Mouse (Mus musculus): Measurements from ENCODE around the gene Fbxo44.
"Not testable (repeated sequence)": the region's sequence is repeated elsewhere in the genome, so short reads cannot be mapped to it uniquely, and the experiment has no call there.

Gene Fbxo44

DNA sequence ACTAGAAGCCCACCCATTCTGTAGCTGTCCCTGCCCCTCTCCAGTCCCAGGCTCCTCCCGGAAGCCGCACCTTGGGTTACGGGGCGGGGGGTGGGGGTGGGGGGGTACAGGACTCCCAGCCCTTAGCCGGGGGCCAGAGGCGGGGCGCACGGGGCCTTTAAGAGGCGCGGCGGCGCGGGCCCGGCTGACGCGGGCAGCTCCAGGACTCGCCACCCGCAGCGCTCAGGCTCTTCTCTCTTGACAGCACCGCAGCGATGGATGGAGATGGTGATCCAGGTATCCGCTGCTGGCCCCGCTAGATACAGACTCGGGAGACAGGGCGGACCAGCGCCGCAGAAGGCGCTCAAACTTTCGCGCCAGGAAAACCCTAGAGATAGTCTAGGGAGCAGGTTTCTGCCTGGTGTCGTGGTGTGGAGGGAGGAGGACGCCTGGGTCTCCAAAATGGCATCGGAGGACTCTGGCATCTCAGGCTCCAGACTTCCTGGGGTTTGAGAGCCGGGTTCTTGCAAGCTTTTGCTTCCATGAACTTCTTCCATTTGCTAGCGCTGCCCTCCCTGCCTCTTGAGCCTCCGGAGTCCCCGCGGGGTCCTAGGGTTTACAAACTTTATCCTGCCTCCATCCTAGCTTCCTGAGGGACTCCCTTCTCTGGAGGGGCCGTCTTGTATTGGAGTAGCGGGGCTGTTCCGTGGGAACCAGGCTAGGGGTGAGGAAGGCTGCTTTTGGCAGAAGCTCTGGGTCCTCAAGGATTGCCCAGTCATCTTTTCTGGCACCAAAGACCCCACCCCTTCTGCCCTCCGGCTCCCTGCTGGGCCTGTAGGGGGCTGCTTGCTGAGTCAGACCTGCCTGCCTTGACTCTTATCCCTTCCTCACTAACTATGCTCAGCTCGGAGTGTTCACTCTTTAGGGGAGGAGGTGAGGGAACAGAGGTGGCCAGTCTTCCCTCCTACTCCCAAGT lies at the start of gene Fbxo44, which contains the start of gene Fbxo2:
Fbxo44 (minus strand) TSS at position 47 of the 955 bp plus-strand sequence.
Fbxo2 (plus strand) TSS at position 186 of the 955 bp plus-strand sequence.
- DNase-seq (ENCODE audit: low read depth, low spot score) = no peak

DNA sequence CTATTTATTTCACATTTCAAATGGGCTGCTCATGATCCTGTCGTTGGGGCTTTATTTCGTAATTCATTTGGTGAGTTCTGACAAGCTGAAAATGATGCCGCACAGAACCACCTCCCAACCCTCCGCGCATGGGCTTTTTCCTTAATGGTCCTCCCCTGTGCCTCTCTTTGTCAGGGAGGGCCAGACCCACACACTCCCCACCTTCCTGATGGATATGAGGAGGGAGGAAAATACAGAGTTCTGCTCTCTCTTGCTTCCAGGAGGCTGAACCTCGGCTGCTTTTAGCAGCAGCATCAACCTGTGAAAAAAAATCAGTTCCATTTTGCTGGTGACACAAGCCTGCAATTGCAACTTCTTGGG lies 44.6 kb upstream of the Fbxo44 start:
- DNase-seq (ENCODE audit: low read depth, low spot score) = no peak

DNA sequence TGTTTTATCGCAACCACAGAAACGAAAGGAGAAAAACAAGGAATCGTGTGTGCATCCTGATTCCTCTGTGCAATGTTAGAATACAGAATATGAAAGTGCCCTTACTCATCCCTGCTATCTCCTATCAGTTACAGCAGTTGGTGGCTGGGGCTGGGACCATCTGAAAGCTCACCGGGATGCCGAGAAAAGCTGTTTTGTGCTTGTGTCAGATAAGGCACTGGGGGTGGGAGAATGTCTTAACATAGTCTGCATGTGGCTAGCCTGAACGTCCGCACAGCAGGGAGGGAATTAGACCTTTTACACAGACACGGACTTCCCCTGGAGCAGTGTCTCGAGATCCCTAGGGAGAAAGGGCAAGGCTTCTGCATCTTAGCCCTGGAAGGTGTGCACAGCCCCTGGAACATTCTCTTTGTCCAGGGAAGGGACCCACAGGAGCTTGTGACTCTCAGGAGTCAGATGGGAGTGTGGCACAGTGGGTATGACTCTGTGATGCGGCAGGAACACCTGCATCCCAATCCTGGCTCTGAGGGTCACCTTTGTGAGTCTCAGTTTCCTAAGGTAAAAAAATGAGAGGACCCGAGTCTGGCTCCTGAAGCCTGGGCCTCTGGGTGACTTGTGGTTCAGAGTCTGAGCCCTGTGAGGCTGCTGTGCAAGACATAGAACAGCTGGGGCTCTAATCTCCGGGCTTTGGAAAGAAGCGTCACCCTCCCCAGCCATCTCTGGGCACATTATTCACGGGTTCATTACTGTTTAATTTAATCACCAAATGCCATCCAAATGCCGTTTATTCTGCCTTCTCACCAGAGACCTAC lies 44.0 kb upstream of the Fbxo44 start:
- no peak for DNase-seq (ENCODE audit: low read depth, low spot score)

DNA sequence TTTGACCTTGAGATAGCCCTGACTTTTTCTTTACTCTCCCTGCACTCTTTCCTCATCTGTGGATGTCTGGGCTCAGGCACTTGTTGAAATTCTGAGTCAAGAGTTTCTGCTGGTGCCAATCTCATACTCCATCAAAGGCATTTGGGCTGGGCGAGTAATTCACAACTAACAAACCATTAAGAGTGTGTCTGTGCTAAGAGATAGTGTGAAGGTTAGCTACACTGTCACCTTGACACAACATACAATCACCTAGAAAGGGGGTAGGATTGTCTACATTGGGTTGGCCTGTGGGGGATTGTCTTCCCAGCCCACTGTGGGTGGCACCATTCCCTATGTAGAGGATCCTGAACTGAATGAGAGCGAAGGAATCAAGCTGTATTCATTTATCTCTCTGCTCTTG lies 43.3 kb upstream of the Fbxo44 start:
- DNase-seq (ENCODE audit: low read depth, low spot score) = no peak

DNA sequence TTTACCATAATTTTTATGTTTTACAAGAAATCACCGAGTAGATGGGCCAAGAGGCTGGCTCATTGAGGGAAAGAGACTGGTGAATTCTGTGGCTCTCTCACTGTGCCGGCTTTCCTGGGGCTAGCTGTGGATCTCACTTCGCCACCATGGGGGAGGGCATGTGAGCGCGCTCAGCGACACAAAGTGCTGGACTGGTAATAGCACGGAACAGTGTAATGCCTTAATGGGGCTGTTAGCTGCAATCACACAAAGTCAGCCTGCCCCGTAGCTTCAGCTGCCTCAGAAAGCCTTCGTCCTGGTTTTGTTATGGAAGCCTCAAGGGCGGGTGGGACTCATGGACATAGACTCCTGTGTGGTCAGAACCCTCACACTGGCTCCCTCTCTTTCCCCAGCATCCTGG lies 38.4 kb upstream of the Fbxo44 start:
- no peak for DNase-seq (ENCODE audit: low read depth, low spot score)

DNA sequence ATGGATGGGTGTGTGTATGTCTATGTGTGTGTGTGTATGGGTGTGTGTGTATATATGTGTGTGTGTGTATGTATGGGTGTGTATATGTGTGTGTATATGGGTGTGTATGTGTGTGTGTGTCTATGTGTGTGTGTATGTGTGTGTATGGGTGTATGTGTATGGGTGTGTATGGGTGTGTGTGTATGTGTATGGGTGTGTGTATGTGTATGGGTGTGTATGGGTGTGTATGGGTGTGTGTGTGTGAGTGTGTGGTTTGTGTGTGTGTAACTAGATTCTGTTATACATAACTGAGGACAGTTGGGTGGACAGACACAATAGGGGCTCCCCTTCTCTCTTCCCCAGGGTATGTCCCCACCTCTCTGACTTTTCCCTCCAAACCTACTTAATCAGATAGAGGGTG lies 34.1 kb upstream of the Fbxo44 start:
- no peak for DNase-seq (ENCODE audit: low read depth, low spot score)

DNA sequence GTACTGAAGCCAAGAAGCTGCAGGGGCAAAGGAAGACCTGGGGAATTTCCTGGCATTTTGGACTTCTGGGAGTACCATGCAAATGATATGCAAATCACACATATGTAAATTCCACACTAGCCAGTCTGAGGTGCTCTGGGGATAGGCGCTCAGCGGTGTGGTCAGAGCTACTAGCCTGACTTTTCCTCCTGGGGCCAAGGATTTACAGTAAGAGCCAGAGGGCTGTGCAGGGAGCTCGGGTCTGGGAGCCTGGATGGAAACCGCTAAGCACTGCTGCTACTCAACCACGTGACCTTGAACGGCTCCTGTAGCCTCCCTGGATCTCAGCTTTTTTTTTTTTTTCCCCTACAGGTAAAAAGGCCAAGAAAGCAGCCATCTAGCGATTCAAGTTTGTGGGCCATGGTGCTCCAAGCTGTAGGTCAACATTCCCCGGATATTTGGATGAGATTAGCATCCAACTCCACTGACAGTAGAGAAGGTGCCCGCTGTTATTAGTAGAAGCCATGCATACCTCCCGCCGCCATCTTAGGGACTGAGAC lies 32.5 kb upstream of the Fbxo44 start:
- DNase-seq (ENCODE audit: low read depth, low spot score) = no peak

DNA sequence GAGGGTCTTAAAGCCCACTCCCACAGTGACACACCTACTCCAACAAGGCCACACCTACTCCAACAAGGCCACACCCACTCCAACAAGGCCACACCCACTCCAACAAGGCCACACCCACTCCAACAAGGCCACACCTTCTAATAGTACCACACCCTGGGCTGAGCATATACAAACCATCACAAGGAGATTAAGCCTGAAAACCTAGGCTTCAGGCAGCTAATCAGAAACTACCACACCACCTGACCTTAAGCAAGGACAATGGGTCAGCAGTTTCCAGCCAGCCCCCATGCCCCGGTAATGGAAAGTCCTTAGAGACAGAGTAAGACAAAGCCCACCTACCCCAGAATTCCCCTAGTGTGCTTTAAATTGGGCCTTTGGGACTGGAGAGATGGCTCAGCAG lies 28.5 kb upstream of the Fbxo44 start:
- DNase-seq (ENCODE audit: low read depth, low spot score) = not testable (repeated sequence)

DNA sequence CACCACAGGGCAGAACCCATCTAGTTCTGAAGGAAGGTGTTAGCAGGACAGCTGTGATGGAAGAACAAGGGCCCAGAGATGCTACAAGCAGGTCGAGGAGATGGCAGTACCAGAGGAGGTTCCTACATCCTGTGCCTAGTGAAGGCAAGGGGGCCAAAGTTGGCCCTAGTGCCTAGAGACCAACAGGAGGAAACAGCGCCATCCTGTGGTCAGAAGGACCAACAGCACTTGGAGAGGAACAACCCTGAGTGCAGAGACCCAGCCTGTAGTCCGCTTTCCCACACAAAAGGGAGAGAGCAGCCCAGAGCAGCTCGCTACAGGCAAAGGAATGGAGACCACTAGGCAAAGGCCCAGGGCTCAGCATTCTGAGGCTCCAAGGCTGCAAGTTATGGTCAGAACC lies 25.5 kb upstream of the Fbxo44 start:
- DNase-seq (ENCODE audit: low read depth, low spot score) = no peak

DNA sequence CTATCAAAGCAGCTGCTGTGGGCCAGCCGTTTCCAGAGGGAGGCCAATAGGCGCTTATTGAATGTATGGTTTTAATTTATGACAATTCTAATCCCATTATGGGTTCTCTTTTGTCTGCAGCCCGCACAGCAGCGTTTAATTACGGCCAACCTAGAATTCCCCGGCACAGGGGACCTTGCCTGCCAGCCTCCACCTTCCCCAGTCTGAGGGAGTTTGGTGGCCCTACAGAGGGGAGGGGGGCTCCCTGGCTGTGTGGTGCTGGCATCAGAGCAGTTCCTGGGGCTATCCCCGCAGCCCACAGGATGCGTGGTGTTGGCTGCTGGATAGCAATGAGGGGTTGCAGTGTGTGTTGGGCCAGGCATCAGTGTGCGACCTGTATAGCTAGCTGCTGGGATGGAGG lies 24.3 kb upstream of the Fbxo44 start:
- no peak for DNase-seq (ENCODE audit: low read depth, low spot score)

DNA sequence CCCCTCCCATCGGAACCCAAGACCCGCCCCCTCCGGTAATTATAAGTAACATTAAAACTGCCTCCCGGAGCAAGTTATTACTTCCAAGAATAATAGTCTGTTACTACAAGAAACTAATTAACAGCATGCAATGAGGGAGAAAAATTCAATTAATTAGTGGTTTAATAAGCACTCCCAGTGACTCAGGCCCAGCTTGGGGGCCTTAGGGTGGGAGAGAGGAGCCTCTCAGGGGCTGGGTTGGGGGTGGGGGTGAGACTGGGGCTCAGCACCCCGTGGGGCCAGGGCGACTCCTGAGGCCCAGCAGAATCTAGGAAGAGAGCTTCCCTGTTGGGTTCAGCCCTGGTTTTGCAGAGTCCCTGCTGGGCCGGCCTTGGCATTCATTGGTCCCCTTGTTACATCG lies 22.1 kb upstream of the Fbxo44 start:
- no peak for DNase-seq (ENCODE audit: low read depth, low spot score)

DNA sequence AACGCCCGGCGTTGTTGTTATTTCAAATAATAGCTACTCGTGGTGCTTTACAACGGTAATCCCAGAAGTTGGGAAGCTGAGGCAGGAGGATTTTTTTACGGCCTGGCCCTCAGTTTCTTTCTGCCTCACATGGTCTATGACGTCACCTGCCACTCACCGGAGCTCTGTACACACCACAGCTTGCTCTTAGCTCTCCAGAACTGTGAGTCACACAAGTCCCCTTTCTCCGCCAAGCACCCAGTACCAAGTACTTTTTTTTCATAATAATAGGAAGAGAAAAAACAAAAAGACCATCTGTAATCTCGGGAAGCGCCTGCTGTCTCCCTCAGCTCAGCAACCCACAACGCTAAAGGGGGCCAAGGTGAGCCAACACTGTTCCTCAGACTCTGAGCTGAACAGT lies 21.2 kb upstream of the Fbxo44 start:
- no peak for DNase-seq (ENCODE audit: low read depth, low spot score)

DNA sequence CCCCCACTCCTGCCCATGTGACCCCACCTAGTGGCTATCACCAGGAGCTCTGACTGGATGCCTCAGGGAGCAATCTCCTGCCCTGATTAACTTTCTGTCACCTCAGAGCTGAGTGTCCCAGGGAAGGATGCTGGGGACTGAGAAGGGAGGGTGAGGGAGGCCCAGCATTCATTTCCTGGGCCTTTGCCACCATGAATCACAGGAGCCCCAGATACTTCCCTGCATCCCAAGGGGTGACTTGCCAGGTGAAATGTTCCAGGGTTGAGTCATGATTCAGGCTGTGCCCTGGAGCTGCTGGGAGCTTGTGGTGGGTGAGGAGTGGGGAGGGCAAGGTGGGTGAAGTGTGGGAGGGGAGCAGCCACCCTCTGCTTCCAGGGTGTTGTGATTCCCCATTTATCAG lies 17.4 kb upstream of the Fbxo44 start:
- DNase-seq (ENCODE audit: low read depth, low spot score) = no peak

DNA sequence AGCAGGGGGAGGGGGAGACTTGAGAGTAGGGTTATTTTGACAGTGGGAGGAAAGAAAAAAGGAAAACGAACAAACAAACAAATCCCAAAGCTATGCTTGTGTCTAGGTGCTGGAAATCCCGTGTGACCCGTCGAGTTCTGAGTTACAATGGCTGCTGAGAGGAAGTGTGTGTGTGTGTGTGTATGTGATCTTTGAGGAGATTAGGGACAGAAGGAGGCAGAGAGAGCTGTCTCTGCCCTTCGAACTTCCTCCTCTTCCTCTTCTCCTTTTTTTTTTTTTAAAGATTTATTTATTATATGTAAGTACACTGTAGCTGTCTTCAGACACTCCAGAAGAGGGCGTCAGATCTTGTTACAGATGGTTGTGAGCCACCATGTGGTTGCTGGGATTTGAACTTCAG lies 16.3 kb upstream of the Fbxo44 start:
- DNase-seq (ENCODE audit: low read depth, low spot score) = not testable (repeated sequence)

DNA sequence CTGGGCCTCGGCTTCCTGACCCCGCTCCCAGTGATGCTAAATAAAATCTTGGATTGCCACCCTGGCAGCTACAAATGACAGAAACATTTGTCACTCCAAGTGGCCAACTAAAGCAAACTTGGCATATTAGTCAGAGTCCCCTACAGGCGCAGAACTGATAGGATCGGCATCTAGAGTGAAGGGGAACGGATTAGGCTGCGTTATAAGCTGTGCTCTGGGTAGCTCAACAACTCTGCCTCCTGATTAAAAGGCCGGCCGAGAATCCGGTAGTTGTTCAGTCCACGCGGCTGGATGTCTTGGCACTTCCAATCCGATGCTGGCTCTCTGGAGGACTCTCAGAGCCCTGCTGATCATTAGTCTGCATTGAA lies 14.2 kb upstream of the Fbxo44 start:
- no peak for DNase-seq (ENCODE audit: low read depth, low spot score)

DNA sequence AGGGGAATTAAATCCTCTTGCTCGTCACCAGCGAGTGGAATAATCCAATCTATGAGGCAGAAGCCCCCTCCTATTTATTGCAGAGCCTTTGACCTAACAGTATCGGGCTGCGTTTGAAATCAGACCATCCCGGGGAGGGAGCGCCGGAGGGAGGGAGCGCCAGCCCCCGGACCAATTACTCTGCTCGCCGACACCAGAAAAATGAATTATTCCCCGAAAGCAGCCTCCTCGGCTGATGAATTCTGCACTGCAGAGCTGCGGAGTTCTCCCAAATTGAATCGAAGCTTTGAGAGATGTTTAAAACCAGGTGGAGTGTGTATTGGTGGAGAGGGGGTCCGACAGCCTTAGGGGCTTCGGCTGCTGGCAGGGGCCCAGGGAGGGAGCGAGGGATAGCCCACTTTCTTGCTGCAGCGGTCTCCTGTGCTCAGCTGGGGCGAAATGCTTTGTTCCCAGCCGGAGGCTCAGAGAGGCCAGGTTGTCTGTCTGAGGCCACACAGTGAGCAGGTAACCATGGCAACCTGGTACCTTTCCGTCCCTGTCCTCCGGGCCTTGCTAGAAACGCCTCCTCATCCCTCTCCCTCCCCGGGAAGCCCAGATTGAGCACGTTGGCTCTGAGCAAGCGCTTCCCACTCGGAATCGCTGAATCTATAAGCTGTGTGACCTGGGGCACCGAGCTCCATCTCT lies 13.7 kb upstream of the Fbxo44 start:
- no peak for DNase-seq (ENCODE audit: low read depth, low spot score)

DNA sequence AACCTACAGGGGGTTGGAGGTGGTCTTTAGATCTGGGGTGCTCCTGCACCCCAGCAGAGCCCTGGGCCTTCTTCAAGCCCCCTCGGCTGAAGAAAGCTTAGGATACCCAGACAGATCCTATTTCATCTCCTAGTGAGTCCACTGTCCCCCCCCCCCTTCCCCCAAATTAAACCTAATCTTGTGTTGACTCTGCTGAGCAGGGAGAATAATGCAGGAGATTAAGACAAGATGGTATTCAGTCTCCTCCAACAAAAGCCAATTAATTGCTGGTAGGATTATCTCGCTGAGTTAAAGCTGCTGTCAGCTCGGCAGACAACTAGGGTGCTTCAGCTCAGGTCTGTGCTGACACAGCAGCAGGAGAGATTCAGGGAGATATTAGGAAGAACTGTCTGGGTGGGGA lies 11.0 kb upstream of the Fbxo44 start:
- DNase-seq (ENCODE audit: low read depth, low spot score) = peak; percentile 69

DNA sequence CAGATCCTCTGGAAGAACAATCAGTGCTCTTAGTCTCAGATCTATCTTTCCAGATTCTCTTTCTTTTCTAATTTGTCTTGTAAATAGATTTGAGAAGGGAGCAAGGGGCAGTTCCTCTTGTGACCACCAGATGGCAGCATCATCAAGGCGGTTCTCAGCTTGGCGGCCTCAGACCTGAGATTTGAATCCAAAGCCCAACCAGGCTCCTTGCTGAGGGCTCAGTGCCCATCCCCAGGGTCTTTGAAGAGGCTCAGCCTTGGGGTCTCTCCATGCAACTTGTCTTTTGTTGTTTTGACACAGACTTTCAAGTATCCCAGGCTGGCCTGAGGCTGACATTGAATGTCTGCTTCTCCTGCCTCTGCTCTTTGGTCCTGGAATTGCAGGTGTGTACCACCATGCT lies 10.6 kb upstream of the Fbxo44 start:
- DNase-seq (ENCODE audit: low read depth, low spot score) = no peak

DNA sequence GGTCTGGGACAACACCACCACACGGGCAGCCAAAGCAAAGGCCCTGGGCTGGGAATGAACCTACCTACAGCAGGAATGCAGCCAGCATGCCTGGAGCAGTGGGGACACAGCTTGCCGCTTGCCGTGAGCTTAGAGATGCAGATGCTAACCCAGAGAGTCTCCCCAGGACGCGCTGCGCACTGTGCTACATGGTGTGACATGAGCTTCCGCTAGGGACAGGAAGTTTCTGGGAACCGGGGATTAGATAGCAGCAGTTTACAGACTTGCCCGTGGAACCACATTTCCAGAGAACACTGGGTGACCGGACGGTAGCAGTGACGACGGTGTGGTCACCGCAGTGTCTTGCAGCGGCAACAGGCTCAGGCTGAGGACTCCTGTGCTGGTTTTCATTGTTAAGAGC lies 9.3 kb upstream of the Fbxo44 start:
- no peak for DNase-seq (ENCODE audit: low read depth, low spot score)

DNA sequence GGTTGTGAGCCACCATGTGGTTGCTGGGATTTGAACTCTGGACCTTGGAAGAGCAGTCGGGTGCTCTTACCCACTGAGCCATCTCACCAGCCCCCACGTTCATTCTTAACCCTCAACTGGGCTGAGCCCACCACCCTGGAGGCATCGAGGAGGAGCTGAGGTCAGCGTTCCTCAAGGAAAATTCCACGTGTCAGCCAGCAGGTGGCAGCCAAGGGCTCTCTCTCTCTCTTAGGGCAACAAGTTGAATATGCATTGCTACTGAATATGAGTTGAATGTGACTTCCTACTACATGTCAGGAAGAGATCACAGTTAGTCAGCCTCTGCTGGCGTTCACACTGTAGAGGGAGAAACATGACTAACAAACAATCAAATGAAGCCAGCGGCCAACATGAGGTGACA lies 8.0 kb upstream of the Fbxo44 start:
- no peak for DNase-seq (ENCODE audit: low read depth, low spot score)

DNA sequence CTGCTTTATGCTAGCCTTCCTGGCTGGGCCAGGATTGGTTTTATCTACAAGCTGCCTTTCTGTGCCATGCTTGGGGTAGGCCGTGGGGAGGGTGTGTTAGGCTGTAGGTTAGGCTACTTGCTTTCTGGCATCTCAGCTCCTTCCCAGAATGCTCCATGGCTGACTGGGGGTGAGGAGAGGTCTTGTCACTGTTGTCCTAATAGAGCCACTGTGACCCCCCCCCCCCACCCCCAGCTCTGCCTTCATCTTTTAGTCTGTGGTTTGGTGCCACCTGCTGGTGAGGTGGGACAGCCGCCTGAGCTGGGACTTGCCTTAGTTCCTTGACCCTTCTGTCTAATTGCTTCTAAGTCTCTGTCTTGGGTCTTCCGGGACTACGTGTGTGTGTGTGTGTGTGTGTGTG lies 6.7 kb upstream of the Fbxo44 start:
- no peak for DNase-seq (ENCODE audit: low read depth, low spot score)

DNA sequence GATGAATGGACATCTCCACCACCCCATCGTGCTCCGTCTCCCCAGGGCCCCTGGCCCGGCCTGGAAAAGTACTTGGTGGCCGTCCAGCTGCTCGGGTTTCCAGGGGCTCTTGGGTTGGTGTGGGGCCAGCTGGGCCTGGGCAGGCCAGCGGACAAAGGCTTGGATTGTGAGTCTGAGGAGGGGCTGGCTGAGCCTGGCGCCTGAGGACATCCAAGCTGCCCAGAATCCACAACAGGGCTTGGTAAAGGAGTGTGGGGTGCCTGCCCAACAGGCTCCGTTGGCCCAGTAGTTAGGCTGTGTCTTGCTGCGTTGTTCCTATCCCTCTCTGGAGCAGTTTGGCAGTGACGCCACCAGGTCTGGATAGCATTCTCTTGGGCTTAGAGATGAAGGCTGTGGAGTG lies 6.1 kb upstream of the Fbxo44 start:
- DNase-seq (ENCODE audit: low read depth, low spot score) = no peak

Measured in retina, adult 2 months (tissue).